Mouse (Mus musculus) kidney, postnatal 25 days (tissue): Measurements from ENCODE around the gene Dnajc15.

ENCODE experiments used
- DNase-seq, 2 experiments: peaks; one replicate each; pipeline ENCODE4 v3.0.0; 2021; ENCODE audit warnings: mixed read lengths in 2 of 2

Dnajc15 gene

DNA sequence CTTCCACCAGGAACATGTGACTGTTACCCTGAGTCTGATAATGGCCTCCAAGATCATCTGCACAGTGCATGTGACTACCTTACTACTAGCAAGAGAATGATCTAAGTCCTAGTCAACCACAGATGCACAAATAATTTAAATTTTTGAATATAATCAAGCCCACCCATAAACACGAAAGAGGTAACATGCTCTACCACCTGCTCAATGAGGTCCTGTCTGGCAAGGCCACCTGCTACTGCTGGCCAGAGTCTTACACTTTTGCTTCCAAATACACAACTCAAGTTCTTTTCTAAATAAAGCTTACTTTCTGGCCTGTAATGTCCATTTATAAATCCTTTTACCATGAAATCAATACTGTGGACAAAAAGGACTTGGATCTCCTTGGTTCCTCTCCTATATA is 15.0 kb downstream of the Dnajc15 start:
- no peak for DNase-seq

DNA sequence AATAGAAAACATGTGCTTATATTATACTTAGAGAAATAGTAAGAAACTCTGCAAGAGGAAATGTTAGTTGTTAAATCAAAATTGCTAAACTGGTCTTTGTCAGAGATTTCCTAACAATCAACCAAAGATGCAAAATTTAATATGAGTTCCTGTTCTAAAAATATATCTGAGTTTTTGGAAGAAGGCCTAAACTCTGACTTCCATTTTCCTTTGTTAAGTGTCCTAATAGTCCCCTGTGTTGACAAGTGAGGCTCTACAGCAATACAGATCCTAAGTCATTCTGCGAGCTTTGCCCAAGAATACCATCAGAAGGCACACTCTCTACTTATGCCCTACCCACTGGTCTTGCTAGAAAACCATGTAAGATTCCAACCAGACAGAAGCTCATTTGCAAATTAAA is 21.0 kb downstream of the Dnajc15 start:
- no peak for DNase-seq

GRCm38 (mm10) chr14:77849852-77850251 is 25.1 kb downstream of the Dnajc15 start:
- DNase-seq = no peak

GRCm38 (mm10) chr14:77848349-77848748 is 26.6 kb downstream of the Dnajc15 start:
- DNase-seq = no peak

GRCm38 (mm10) chr14:77846206-77846605 is 28.7 kb downstream of the Dnajc15 start:
- no peak for DNase-seq

GRCm38 (mm10) chr14:77845479-77845878 is 29.4 kb downstream of the Dnajc15 start:
- DNase-seq = no peak

DNA sequence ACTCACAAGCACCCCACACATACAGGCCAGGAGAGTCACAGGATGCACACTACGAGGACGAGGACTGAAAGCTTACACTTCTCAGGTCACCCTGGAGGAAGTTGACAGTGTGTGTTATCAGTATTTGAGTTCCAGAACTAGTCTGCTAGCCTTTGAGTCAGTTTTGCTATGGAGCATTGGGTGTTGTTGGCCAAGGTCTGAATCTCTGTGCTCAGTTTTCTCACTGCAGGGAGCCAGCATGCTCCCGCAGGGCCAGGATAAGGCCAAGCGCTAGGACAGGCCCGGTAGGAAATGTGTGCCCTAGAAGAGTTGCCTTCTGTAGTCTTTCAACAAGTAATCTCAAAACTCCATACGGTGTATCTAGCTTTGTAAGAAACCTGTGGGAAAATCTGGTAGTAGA is 34.4 kb downstream of the Dnajc15 start:
- DNase-seq = no peak

DNA sequence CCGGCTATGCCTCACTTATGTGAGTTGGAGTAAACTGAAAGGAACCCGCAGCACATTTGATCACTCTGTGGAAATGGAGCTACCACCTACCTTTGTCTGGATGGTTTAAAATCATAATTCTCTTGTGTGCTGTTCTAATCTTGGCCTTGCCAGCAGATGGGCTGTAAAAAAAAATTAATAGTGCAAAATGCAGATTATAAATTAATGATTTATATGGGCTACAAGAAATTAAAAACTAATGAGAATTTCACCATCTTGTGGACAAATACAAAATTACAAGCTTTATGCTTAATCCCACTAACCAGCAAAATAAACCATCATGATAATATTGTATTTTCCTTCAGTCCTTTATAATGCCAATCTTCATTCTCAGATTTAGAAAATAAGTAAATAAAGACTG is 34.8 kb downstream of the Dnajc15 start:
- DNase-seq = no peak

GRCm38 (mm10) chr14:77836794-77837193 is 38.1 kb downstream of the Dnajc15 start:
- no peak for DNase-seq

GRCm38 (mm10) chr14:77832359-77832758 is 42.6 kb downstream of the Dnajc15 start:
- DNase-seq = no peak

DNA sequence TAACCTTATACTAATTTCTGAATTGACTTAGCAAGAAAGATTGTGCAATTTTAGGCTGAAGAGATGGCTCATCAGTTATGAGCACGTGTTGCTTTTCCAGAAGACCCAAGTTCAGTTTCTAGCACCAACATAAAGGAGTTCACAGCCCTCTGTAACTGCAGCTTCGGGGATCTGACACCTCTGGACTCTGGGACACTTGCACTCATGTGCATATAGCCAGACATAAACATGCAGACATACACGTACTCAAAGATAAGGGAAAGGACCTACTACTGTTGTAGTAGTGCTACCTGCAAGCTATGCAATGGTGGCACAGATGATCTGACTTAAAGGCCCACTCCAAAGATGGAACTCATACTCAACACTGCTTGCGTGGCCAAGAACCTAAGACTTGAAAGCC is 43.0 kb downstream of the Dnajc15 start:
- no peak for DNase-seq

GRCm38 (mm10) chr14:77829673-77830072 is 45.3 kb downstream of the Dnajc15 start:
- peak; percentile 31 to 52 for DNase-seq

DNA sequence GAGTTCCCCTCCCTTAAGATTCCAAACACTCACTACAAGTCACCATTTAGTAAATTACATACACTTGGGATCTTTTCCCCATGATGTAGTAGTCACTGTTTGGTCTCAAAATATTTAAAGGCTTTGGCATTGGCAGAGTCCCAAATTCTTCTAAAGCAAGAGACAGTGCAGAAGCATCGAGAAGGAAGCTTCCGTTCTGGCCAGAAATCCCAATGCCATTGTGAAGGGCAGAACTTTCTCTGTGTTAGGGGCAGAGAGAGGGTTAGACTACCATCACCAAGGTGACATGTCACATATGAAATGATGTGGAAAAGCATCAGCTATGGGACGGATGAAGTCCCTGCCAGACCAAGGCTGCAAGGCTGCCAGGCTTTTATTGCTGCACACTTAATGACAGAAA is 49.0 kb downstream of the Dnajc15 start:
- DNase-seq = no peak

- no peak for DNase-seq
Observed at GRCm38 (mm10) chr14:77825121-77825520, 49.8 kb downstream of the Dnajc15 start.

DNA sequence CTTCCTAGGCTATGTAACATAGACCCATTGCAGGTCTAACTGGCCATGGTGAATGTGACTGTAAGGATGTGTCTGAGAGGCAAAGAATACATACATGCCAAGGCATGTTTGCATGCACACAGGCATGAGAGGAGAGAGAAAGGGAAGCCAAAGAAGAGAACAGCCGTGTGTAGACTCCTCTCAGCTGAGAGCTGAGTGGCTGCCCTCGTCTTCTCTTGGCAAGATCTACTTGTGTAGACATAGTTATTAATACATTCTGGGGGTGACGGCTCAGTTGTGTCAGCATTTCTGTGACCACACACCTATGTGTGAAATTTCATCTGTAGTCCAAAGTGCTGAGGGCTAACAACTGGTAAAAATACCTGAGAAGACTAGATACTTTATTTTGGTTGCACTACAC is 55.1 kb downstream of the Dnajc15 start:
- DNase-seq = no peak

DNA sequence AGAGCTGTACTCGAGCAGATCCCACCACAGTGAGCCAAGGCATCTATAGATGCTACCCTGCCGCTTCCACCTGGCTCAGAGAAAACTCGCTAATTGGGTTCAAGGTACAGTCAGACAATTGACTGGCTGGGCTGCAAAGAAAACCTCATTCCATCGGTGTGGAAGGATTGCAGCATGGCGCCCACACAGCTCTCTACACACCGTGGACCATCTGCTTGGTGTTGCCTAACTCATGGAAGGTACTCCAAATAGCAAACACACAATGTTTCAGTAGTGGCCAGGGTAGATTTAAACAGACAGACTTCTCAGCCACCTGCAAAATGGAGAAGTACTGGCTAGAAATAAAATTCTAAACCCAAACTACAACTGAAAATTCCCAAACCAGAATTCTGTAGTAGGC is 57.4 kb downstream of the Dnajc15 start:
- no peak for DNase-seq

GRCm38 (mm10) chr14:77814935-77815334 is 60.0 kb downstream of the Dnajc15 start:
- DNase-seq = no peak

- no peak for DNase-seq
Observed at GRCm38 (mm10) chr14:77812890-77813289, 62.0 kb downstream of the Dnajc15 start.

DNA sequence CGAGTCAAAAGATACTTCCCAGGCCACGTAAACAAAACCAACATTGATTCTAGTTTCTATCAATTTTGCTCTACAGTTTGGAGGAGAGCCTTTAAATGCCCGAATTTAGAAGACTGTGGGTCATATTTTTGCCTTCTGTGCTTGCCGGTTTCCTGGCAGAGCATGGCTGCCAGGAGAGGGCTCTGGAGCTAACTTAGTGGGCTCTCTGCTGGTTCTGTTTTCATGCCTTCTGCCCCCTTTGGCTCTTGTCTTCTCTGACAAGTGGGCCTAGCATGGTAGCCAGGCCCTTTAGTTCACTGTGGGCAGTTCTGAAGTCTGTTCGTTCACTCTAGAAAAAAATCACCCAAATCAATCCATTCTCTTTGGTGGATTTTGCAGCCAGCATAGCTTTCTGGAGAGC is 63.5 kb downstream of the Dnajc15 start:
- DNase-seq = no peak

DNA sequence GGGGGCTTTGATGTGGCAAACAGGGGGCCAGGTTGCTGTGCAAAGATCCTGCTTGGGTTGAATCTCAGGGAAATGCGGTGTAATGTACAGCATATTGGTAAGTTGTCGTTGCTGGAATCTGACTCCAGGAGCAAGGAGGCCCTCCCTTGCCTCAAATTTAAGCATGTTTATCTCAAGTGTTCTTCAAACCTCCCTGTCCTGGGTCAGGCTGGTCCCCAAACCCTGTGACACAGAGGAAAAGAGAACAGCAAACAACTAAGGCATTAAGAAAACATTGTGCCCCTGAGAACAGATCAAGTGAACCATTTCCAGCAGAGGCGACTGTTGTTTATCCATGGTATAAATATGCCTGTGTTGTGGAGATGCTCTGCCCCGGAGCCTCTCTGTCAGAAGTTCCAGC is 67.1 kb downstream of the Dnajc15 start:
- DNase-seq = no peak

DNA sequence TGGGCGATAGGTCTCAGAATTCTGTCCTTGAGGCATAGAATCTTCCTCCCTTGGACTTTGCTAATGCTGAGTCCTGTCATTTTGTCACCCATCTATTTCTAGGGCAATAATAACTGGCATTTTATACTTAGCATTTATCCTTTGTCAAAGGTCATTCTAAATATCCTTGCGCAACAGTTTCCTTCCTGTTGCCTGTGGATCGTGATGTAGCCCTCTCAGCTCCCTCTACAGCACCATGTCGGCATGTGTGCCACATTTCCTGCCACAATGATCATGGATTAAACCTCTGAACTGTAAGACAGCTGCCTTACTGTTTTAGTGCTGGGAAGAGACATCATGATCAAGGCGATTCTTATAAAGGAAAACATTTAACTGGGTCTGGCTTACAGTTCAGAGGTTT is 68.6 kb downstream of the Dnajc15 start:
- no peak for DNase-seq

- DNase-seq = no peak
Observed at GRCm38 (mm10) chr14:77802268-77802630, 72.7 kb downstream of the Dnajc15 start.

DNA sequence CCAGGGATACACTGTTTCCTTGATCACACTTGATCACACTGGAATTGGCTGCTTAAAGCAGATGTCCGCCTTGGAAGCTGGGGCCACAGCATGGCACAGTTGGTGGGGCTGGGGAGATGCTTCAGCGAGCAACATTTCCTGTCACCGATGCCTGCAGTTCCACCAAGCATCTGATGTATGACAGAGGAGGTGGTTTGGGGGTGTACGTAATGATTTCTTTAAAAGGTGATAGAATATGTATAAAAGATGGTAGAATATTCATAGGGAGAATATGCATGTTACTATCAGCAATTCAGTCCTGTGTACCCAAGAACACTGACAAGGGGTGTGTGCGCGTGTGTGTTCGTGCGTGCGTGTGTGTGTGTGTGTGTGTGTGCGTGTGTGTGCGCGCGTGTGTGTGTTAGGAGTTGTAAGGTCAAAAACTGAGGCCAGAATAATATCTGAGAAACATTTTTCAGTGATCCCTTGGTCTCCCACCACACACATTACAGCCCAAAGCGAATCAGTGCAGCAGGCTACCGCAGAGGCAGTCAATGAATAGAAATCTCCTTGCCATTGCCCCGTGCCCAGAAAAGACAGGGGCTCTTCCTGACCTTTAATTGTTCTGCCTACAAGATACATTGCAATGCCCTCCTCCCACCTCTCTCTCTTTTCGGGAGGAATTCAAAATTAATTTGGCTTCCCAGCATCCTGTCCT is 73.2 kb downstream of the Dnajc15 start:
- no peak for DNase-seq

- DNase-seq = no peak
Observed at GRCm38 (mm10) chr14:77796506-77796905, 78.4 kb downstream of the Dnajc15 start.

GRCm38 (mm10) chr14:77795240-77795639 is 79.7 kb downstream of the Dnajc15 start:
- no peak for DNase-seq
